Mouse (Mus musculus): ENCODE results near the gene Acvr1b. TPM values are rescaled to one million over a fixed set of nuclear protein-coding genes. Genes with fewer than 3 reads are reported as not detected.

Acvr1b gene
- polyA plus RNA-seq, 1 experiment, result 3.8 TPM

DNA sequence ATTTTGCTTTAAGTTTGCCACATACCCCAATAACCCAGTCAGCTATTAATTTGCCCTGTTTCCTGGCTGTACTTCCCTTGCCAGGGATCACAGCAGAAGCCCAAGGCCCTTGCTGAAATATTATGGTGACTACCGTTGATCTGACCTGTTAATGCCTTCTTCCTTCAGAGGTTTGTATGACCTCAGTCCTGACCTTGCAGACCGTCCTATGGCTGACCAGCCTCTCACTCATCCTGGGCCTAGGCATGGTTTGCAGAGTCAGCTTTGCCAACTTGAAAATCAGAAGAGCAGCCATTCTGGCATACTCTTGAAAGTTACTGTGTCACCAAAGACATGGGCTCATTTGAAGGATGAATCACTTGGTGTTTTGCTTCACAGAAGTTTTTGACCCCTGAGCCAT lies 41.3 kb downstream of the Acvr1b start:
- no peak overlapping the region for H3K4me3 ChIP-seq (ENCODE audit: insufficient read depth, poor library complexity, severe bottlenecking)
- no peak for TF ChIP-seq CEBPB (IDR thresholded peaks at IDR 0.05; ENCODE audit: low read depth)
- no peak for TF ChIP-seq FOSL1 (IDR thresholded peaks at IDR 0.05; ENCODE audit: insufficient read depth, low read length, poor library complexity, severe bottlenecking)
- TF ChIP-seq MYOG (IDR thresholded peaks at IDR 0.05; ENCODE audit: control insufficient read depth, extremely low read depth, insufficient read length), result no peak
- no peak for TF ChIP-seq CTCF (IDR thresholded peaks at IDR 0.05; ENCODE audit: control insufficient read depth, insufficient read depth, insufficient read length)
- no peak for TF ChIP-seq MAX (IDR thresholded peaks at IDR 0.05)
- no peak for TF ChIP-seq MYOD1 (IDR thresholded peaks at IDR 0.05; ENCODE audit: control insufficient read depth, insufficient read length, low read depth)
- TF ChIP-seq USF1 (IDR thresholded peaks at IDR 0.05; ENCODE audit: low read depth), result no peak
- no peak overlapping the region for H3ac ChIP-seq (ENCODE audit: control insufficient read depth, insufficient read length, low read depth)
- no peaks in the 10 kb centered on the region for H3K27me3 ChIP-seq (ENCODE audit: control insufficient read depth, insufficient read depth, insufficient read length)
- no peaks in the 10 kb centered on the region for H3K79me3 ChIP-seq (ENCODE audit: low read depth)
- no peaks in the 10 kb centered on the region for H3K36me3 ChIP-seq (ENCODE audit: control insufficient read depth, insufficient read depth)
- H3K79me2 ChIP-seq (ENCODE audit: control insufficient read depth, insufficient read depth), result no peaks in the 10 kb centered on the region

DNA sequence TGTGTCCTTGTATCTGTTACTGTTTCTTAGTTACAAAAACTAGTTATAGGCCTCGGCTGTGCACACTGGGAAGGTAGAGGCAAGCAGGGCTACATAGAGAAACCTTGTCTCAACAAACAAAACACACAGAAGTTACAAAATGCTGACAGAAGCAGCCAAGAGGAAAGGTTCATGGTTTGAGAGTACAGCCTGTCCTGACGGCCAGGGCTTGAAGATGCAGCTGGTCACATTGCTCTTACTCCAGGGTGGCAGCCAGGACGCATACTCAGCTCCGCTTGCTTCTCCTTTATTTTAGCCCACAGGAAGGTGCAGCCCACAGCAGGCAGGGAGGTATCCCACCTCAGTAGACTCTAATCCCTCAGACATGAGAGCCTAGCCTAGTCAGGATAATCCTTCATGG lies 42.2 kb downstream of the Acvr1b start:
- Histone ChIP-seq H3K4me3 (ENCODE audit: insufficient read depth, poor library complexity, severe bottlenecking) (no peak overlapping the region), H3K79me2 (ENCODE audit: control insufficient read depth, insufficient read depth) (no peaks in the 10 kb centered on the region), H3K79me3 (ENCODE audit: low read depth) (no peaks in the 10 kb centered on the region), H3ac (ENCODE audit: control insufficient read depth, insufficient read length, low read depth) (no peak overlapping the region), H3K36me3 (ENCODE audit: control insufficient read depth, insufficient read depth) (no peaks in the 10 kb centered on the region), H3K27me3 (ENCODE audit: control insufficient read depth, insufficient read depth, insufficient read length) (no peaks in the 10 kb centered on the region)
- TF ChIP-seq MAX (IDR thresholded peaks at IDR 0.05), result no peak
- no peak for TF ChIP-seq MYOD1 (IDR thresholded peaks at IDR 0.05; ENCODE audit: control insufficient read depth, insufficient read length, low read depth)
- no peak for TF ChIP-seq CEBPB (IDR thresholded peaks at IDR 0.05; ENCODE audit: low read depth)
- no peak for TF ChIP-seq MYOG (IDR thresholded peaks at IDR 0.05; ENCODE audit: control insufficient read depth, extremely low read depth, insufficient read length)
- no peak for TF ChIP-seq USF1 (IDR thresholded peaks at IDR 0.05; ENCODE audit: low read depth)
- TF ChIP-seq FOSL1 (IDR thresholded peaks at IDR 0.05; ENCODE audit: insufficient read depth, low read length, poor library complexity, severe bottlenecking), result no peak
- no peak for TF ChIP-seq CTCF (IDR thresholded peaks at IDR 0.05; ENCODE audit: control insufficient read depth, insufficient read depth, insufficient read length)

DNA sequence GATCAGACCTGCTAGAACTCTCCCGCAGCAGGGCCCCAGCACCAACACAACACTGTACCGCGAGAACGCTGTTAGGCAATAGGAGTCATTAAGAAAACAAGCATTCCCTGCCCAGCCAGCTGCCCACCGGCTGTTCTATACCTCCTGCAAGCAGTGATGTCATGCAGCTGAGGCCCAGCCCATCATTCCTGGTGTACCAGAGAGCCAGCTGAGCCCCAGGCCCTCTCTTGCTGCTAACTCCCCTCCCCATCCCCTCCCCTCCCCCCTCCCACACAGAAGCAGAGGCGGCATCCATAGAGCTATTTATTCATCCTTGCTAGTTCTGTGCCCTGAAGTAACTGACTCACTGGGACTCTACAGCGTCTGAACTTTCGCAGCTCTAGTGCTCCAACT lies 47.0 kb downstream of the Acvr1b start:
- H3K79me2 ChIP-seq (ENCODE audit: control insufficient read depth, insufficient read depth), result no peaks in the 10 kb centered on the region
- TF ChIP-seq MYOD1 (IDR thresholded peaks at IDR 0.05; ENCODE audit: control insufficient read depth, insufficient read length, low read depth) (peak; percentile 72), MAX (IDR thresholded peaks at IDR 0.05) (no peak), CEBPB (IDR thresholded peaks at IDR 0.05; ENCODE audit: low read depth) (peak; percentile 62), FOSL1 (IDR thresholded peaks at IDR 0.05; ENCODE audit: insufficient read depth, low read length, poor library complexity, severe bottlenecking) (no peak), USF1 (IDR thresholded peaks at IDR 0.05; ENCODE audit: low read depth) (no peak), CTCF (IDR thresholded peaks at IDR 0.05; ENCODE audit: control insufficient read depth, insufficient read depth, insufficient read length) (no peak)
- H3K4me3 ChIP-seq (ENCODE audit: insufficient read depth, poor library complexity, severe bottlenecking), result no peak overlapping the region
- H3K27me3 ChIP-seq (ENCODE audit: control insufficient read depth, insufficient read depth, insufficient read length), result no peaks in the 10 kb centered on the region
- H3K36me3 ChIP-seq (ENCODE audit: control insufficient read depth, insufficient read depth), result no peaks in the 10 kb centered on the region
- peak overlapping the region; percentile 13 for H3ac ChIP-seq (ENCODE audit: control insufficient read depth, insufficient read length, low read depth)
- H3K79me3 ChIP-seq (ENCODE audit: low read depth), result no peaks in the 10 kb centered on the region

DNA sequence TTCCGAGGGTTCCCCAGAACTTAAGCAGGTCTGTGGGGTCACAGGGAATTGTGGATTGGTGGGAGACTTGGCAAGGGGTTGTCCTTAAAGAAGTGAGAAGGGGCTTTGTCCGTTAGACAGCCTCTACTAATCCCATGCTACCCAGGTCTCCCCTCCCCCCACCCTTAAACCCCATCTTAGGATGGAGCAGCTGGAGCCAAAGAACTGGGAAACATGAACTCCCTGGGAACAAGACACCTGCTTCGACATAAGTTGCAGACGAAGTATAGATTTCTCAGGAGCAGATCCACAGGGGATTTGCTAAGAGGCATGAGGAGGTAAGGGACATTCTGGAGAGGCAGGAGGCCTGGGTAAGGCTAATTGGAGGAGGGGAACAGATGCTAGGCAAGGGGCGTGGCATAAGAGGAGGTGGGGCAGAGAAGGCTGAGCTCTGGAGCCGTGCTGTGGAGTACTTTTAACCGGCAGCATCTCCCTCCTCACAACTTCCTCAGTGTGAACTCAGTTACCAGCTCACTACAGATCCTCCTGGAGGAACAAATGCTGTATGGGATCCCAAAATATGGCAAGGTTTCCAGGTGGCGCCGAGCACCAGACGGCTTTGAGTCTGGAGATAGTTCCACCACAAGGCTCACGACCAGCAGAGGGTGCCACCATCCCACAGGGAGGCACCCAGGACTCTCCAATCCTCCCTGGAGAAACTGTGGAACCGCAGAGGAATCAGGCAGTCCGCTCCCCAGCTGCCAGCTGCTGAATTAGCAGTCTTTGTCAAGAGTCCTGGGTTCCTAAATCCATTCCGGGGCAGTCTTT lies 47.6 kb downstream of the Acvr1b start:
- no peaks in the 10 kb centered on the region for H3K79me2 ChIP-seq (ENCODE audit: control insufficient read depth, insufficient read depth)

DNA sequence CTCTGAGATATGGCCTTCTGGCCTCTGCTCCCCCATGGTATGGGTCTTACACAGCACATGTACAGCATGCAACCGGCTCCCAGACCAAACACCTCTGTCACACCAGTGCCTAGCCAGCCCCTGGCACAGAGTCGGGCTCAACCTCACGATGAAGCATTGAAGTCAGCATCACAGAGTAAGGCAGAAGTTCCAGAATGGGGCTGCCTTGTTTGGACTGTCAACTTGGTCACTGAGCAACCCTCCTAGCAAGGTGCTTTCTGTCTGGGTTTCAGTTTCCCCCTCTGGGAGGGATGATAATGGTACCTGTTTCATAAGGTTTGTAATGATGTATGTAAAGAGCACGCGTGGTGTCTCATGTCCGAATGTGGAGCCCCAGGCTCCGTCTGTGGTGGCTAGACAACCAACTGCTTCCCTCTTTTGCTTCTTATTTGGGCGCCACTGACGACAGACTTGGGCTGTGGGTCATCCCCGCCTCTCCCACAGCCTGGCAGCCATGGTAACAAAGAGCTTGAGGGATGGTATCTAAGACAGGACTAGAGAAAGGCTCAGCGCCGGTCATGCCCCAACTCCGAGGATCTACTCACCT lies 49.1 kb downstream of the Acvr1b start:
- Histone ChIP-seq H3K36me3 (ENCODE audit: control insufficient read depth, insufficient read depth) (no peaks in the 10 kb centered on the region), H3K79me2 (ENCODE audit: control insufficient read depth, insufficient read depth) (no peaks in the 10 kb centered on the region), H3K79me3 (ENCODE audit: low read depth) (no peaks in the 10 kb centered on the region), H3ac (ENCODE audit: control insufficient read depth, insufficient read length, low read depth) (no peak overlapping the region), H3K4me3 (ENCODE audit: insufficient read depth, poor library complexity, severe bottlenecking) (no peak overlapping the region), H3K27me3 (ENCODE audit: control insufficient read depth, insufficient read depth, insufficient read length) (no peaks in the 10 kb centered on the region)
- TF ChIP-seq MYOG (IDR thresholded peaks at IDR 0.05; ENCODE audit: control insufficient read depth, extremely low read depth, insufficient read length), result no peak
- TF ChIP-seq USF1 (IDR thresholded peaks at IDR 0.05; ENCODE audit: low read depth), result no peak
- TF ChIP-seq MYOD1 (IDR thresholded peaks at IDR 0.05; ENCODE audit: control insufficient read depth, insufficient read length, low read depth), result no peak
- no peak for TF ChIP-seq CTCF (IDR thresholded peaks at IDR 0.05; ENCODE audit: control insufficient read depth, insufficient read depth, insufficient read length)
- no peak for TF ChIP-seq FOSL1 (IDR thresholded peaks at IDR 0.05; ENCODE audit: insufficient read depth, low read length, poor library complexity, severe bottlenecking)
- TF ChIP-seq CEBPB (IDR thresholded peaks at IDR 0.05; ENCODE audit: low read depth), result no peak
- TF ChIP-seq MAX (IDR thresholded peaks at IDR 0.05), result no peak

More for the DNA sequence above, 47.6 kb downstream of the Acvr1b start:
- no peaks in the 10 kb centered on the region for H3K27me3 ChIP-seq (ENCODE audit: control insufficient read depth, insufficient read depth, insufficient read length)
- peak overlapping the region; percentile 13 for H3ac ChIP-seq (ENCODE audit: control insufficient read depth, insufficient read length, low read depth)
- TF ChIP-seq MAX (IDR thresholded peaks at IDR 0.05), result no peak
- TF ChIP-seq CTCF (IDR thresholded peaks at IDR 0.05; ENCODE audit: control insufficient read depth, insufficient read depth, insufficient read length), result peak; percentile 94
- peak; percentile 15 for TF ChIP-seq MYOD1 (IDR thresholded peaks at IDR 0.05; ENCODE audit: control insufficient read depth, insufficient read length, low read depth)
- no peaks in the 10 kb centered on the region for H3K36me3 ChIP-seq (ENCODE audit: control insufficient read depth, insufficient read depth)
- no peak overlapping the region for H3K4me3 ChIP-seq (ENCODE audit: insufficient read depth, poor library complexity, severe bottlenecking)
- H3K79me3 ChIP-seq (ENCODE audit: low read depth), result no peaks in the 10 kb centered on the region

All from C2C12 (cell line).